Mouse (Mus musculus): ENCODE measurements around the gene Actn4. TPM values are rescaled to one million over a fixed set of nuclear protein-coding genes. Genes with fewer than 3 reads are reported as not detected.

Actn4 gene
- total RNA-seq, 2 experiments from 2014 or later, result 196 to 199 TPM

DNA sequence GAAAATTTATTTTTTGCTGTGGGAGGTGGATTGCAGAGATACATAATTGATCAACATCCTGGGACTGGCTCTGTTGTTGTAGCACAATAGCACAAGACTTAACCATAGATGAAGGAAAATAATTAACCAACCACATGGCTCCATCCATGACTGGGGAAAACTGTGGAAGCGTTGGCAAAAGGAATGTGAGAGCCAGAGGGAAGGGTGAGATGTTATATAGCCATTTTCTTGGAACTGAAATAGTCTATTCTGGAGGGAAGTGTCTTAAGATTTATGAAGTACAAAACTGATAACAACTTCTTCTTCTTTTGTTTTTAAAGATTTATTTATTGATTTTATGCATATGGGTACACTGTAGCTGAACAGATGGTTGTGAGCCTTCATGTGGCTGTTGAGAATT lies 114.9 kb downstream of the Actn4 start:
- no peak overlapping the region for H3K4me3 ChIP-seq
- H3K27ac ChIP-seq, result no peak overlapping the region
- TF ChIP-seq CTCF (IDR thresholded peaks at IDR 0.05), result no peak
- DNase-seq (ENCODE audit: extremely low spot score in 1 of 2, low spot score in 2 of 2), result no peak
- intact Hi-C loops (cut with DNase I), result no loop called here

Other genes starting within 250 kb of the Actn4 start
- gene Fbxo17, start 245.5 kb downstream of the Actn4 start, total RNA-seq (2021), result 1 to 10 TPM; 1.9 to 2.2 TPM
- 10 to 100 TPM; 58.3 to 69.0 TPM for gene Mrps12, start 220.5 kb downstream of the Actn4 start, total RNA-seq (2021)
- gene Sars2, start 220.3 kb downstream of the Actn4 start, total RNA-seq (2021), result 10 to 100 TPM; 13.0 to 13.9 TPM
- gene Ccer2, start 206.2 kb downstream of the Actn4 start, total RNA-seq (2021), result 1 to 10 TPM; 1.0 to 1.9 TPM
- 100 to 1,000 TPM; 119 to 122 TPM for gene Sirt2, start 195.6 kb downstream of the Actn4 start, total RNA-seq (2021)
- gene Nfkbib, start 194.8 kb downstream of the Actn4 start, total RNA-seq (2021), result 10 to 100 TPM; 34.8 to 36.8 TPM
- 1 to 10 TPM; 2.7 to 3.1 TPM for gene Rinl, start 173.4 kb downstream of the Actn4 start, total RNA-seq (2021)
- 100 to 1,000 TPM; 434 to 438 TPM for gene Hnrnpl, start 153.8 kb downstream of the Actn4 start, total RNA-seq (2021)
- 10 to 100 TPM; 46.3 to 49.8 TPM for gene Ech1, start 137.1 kb downstream of the Actn4 start, total RNA-seq (2021)
- gene Lgals4, start 128.5 kb downstream of the Actn4 start, total RNA-seq (2021), result 1 to 10 TPM; 2.6 to 2.9 TPM
- gene Lgals7, start 98.5 kb downstream of the Actn4 start, total RNA-seq (2021), result under 1 TPM in 1 of 2 experiments, not detected in 1; 0.49 TPM
- gene Capn12, start 80.9 kb downstream of the Actn4 start, total RNA-seq (2021), result 1 to 10 TPM; 1.5 to 2.0 TPM
- 100 to 1,000 TPM; 179 to 192 TPM for gene Eif3k, start 19.5 kb upstream of the Actn4 start, total RNA-seq (2021)
- gene Map4k1, start 19.7 kb upstream of the Actn4 start, total RNA-seq (2021), result 1 to 10 TPM; 1.8 to 2.3 TPM
- gene Ryr1, start 162.8 kb upstream of the Actn4 start, total RNA-seq (2021), result 10 to 100 TPM in 1 of 2 experiments, 1 to 10 TPM in 1; 7.7 to 10.5 TPM
- gene Rasgrp4, start 172.5 kb upstream of the Actn4 start, total RNA-seq (2021), result 1 to 10 TPM; 1.2 to 1.4 TPM
- gene Fam98c, start 193.9 kb upstream of the Actn4 start, total RNA-seq (2021), result 10 to 100 TPM; 34.3 to 38.3 TPM
- gene Ggn, start 207.9 kb upstream of the Actn4 start, total RNA-seq (2021), result 1 to 10 TPM; 1.4 to 1.8 TPM
- gene Spred3, start 208.1 kb upstream of the Actn4 start, total RNA-seq (2021), result 10 to 100 TPM; 56.0 to 59.3 TPM
- 100 to 1,000 TPM; 128 to 132 TPM for gene Psmd8, start 218.4 kb upstream of the Actn4 start, total RNA-seq (2021)

Measured in left cerebral cortex, adult 2 months (tissue).